Mouse (Mus musculus) heart, adult 9 months (tissue): Measurements from ENCODE around the gene Celf2.

Source experiments
- DNase-seq, 2 experiments: peaks; one replicate each; pipeline ENCODE4 v3.0.0; 2022; ENCODE audit warnings: low spot score in 2 of 2

Celf2 gene

GRCm38 (mm10) chr2:6696326-6696725 lies 813.0 kb downstream of the Celf2 start:
- no peak for DNase-seq

- no peak for DNase-seq
Measured at GRCm38 (mm10) chr2:6695353-6695951, 813.9 kb downstream of the Celf2 start.

- DNase-seq, result no peak
Measured at GRCm38 (mm10) chr2:6689689-6690088, 819.7 kb downstream of the Celf2 start.

GRCm38 (mm10) chr2:6678231-6678630 lies 831.1 kb downstream of the Celf2 start:
- DNase-seq, result no peak

- no peak for DNase-seq
Measured at GRCm38 (mm10) chr2:6677457-6677856, 831.9 kb downstream of the Celf2 start.

- DNase-seq, result no peak
Measured at GRCm38 (mm10) chr2:6674401-6674800, 835.0 kb downstream of the Celf2 start.

- no peak for DNase-seq
Measured at GRCm38 (mm10) chr2:6673418-6673817, 835.9 kb downstream of the Celf2 start.

GRCm38 (mm10) chr2:6667611-6668010 lies 841.8 kb downstream of the Celf2 start:
- no peak for DNase-seq

GRCm38 (mm10) chr2:6659834-6660233 lies 849.5 kb downstream of the Celf2 start:
- DNase-seq, result no peak

- no peak for DNase-seq
Measured at GRCm38 (mm10) chr2:6653719-6654118, 855.6 kb downstream of the Celf2 start.

- DNase-seq, result no peak
Measured at GRCm38 (mm10) chr2:6651697-6652096, 857.7 kb downstream of the Celf2 start.

- DNase-seq, result peak in 1 of 2 experiments; percentile 6
Measured at GRCm38 (mm10) chr2:6648877-6649276, 860.5 kb downstream of the Celf2 start.

GRCm38 (mm10) chr2:6647028-6647427 lies 862.3 kb downstream of the Celf2 start:
- DNase-seq, result no peak

- no peak for DNase-seq
Measured at GRCm38 (mm10) chr2:6646325-6646724, 863.0 kb downstream of the Celf2 start.

- DNase-seq, result no peak
Measured at GRCm38 (mm10) chr2:6642222-6642850, 867.0 kb downstream of the Celf2 start.

GRCm38 (mm10) chr2:6639370-6639769 lies 870.0 kb downstream of the Celf2 start:
- DNase-seq, result no peak

- no peak for DNase-seq
Measured at GRCm38 (mm10) chr2:6637147-6637546, 872.2 kb downstream of the Celf2 start.

- DNase-seq, result no peak
Measured at GRCm38 (mm10) chr2:6634899-6635298, 874.5 kb downstream of the Celf2 start.

GRCm38 (mm10) chr2:6633115-6633514 lies 876.2 kb downstream of the Celf2 start:
- no peak for DNase-seq

- DNase-seq, result no peak
Measured at GRCm38 (mm10) chr2:6623802-6624201, 885.6 kb downstream of the Celf2 start.

GRCm38 (mm10) chr2:6622082-6622481 lies 887.3 kb downstream of the Celf2 start:
- no peak for DNase-seq

- no peak for DNase-seq
Measured at GRCm38 (mm10) chr2:6618856-6619255, 890.5 kb downstream of the Celf2 start.

GRCm38 (mm10) chr2:6618450-6618849 lies 890.9 kb downstream of the Celf2 start:
- no peak for DNase-seq

- DNase-seq, result no peak
Measured at GRCm38 (mm10) chr2:6604347-6604746, 905.0 kb downstream of the Celf2 start.
